Mouse (Mus musculus) left cerebral cortex, postnatal 25 days (tissue): ENCODE data around the gene Hist1h2bh. TPM values are rescaled to one million over a fixed set of nuclear protein-coding genes. Genes with fewer than 3 reads are reported as not detected.
"Not testable (repeated sequence)": the region's sequence is repeated elsewhere in the genome, so short reads cannot be mapped to it uniquely, and the experiment has no call there.

Experiments
- DNase-seq, 2 experiments: peaks; one replicate each; pipeline ENCODE4 v3.0.0; 2022; ENCODE audit warnings: low spot score in 2 of 2, mixed read lengths in 1 of 2
- intact Hi-C: fragments of 180-260 bp; cut with DNase I; formaldehyde crosslinking; loops from one replicate; pipeline ENCODE4 v1.15.1; 2025
- total RNA-seq, 2 experiments: library from RNA; stranded (reverse); gene quantifications; 2 replicates each; pipeline ENCODE4 v1.2.3; 2021

The Hist1h2bh gene
- total RNA-seq, 2 experiments from 2014 or later, result 0.57 to 0.87 TPM

GRCm38 (mm10) chr13:23554925-23555838 lies 12.0 kb upstream of the Hist1h2bh start:
- DNase-seq, result peak; percentile 82 to 90
- intact Hi-C loops, result no loop called here

- intact Hi-C loops, result no loop called here
- DNase-seq, result no peak
Observed at GRCm38 (mm10) chr13:23554393-23554792, 11.2 kb upstream of the Hist1h2bh start.

- intact Hi-C loops, result no loop called here
- no peak for DNase-seq
Observed at GRCm38 (mm10) chr13:23552962-23553361, 9.8 kb upstream of the Hist1h2bh start, which contains the start of gene Hist1h1d. Gene Hist1h1d, plus strand, starts transcription at chr13:23553262.

GRCm38 (mm10) chr13:23551931-23552914 lies 9.0 kb upstream of the Hist1h2bh start:
- no peak for DNase-seq
- intact Hi-C loops, result no loop called here

- peak; percentile 93 to 98 for DNase-seq
- intact Hi-C loops, result not testable (repeated sequence)
Observed at GRCm38 (mm10) chr13:23551146-23551834, 8.1 kb upstream of the Hist1h2bh start, which contains the start of gene Hist1h4f. Gene Hist1h4f, minus strand, starts transcription at chr13:23551648.

- intact Hi-C loops, result no loop called here
- no peak for DNase-seq
Observed at GRCm38 (mm10) chr13:23550761-23551145, 7.6 kb upstream of the Hist1h2bh start.

- intact Hi-C loops, result no loop called here
- DNase-seq, result no peak
Observed at GRCm38 (mm10) chr13:23546694-23547093, 3.5 kb upstream of the Hist1h2bh start.

- DNase-seq, result peak in 1 of 2 experiments; percentile 30
- intact Hi-C loops, result not testable (repeated sequence)
Observed at GRCm38 (mm10) chr13:23544787-23545120, 1.6 kb upstream of the Hist1h2bh start.

GRCm38 (mm10) chr13:23543965-23544786 lies 984 bp upstream of the Hist1h2bh start, which contains the start of gene Hist1h3f:
Gene Hist1h3f, plus strand, starts transcription at chr13:23544052.
- intact Hi-C loops, result no loop called here
- DNase-seq, result peak; percentile 86 to 95

- DNase-seq, intact Hi-C loops: not testable (repeated sequence)
Observed at GRCm38 (mm10) chr13:23542225-23542980, 789 bp downstream of the Hist1h2bh start.

GRCm38 (mm10) chr13:23541497-23541896 lies 1.7 kb downstream of the Hist1h2bh start:
- intact Hi-C loops, result no loop called here
- no peak for DNase-seq

- intact Hi-C loops, DNase-seq: not testable (repeated sequence)
Observed at GRCm38 (mm10) chr13:23539821-23540220, 3.4 kb downstream of the Hist1h2bh start.

- intact Hi-C loops, result no loop called here
- DNase-seq, result no peak
Observed at GRCm38 (mm10) chr13:23538249-23538648, 4.9 kb downstream of the Hist1h2bh start.

- intact Hi-C loops, result no loop called here
- no peak for DNase-seq
Observed at GRCm38 (mm10) chr13:23537006-23537710, 6.0 kb downstream of the Hist1h2bh start.

GRCm38 (mm10) chr13:23536076-23536822 lies 6.9 kb downstream of the Hist1h2bh start:
- intact Hi-C loops, result no loop called here
- DNase-seq, result no peak
